Mouse (Mus musculus) embryonic stem cell, embryonic (primary cell): Measurements from ENCODE around the gene Sorl1.

Experiments
- CTCF ChIA-PET, 4 experiments: fragments of 300-600 bp in 2 of 4; fragments of 350-600 bp in 2 of 4; sonication (Branson Sonifier 250); formaldehyde crosslinking; loops; one replicate each; lab custom pipeline; 2022; ENCODE audit warnings: inconsistent platforms in 2 of 4; lab: Charles Lee
- POLR2A ChIA-PET, 4 experiments: fragments of 300-600 bp in 2 of 4; fragments of 350-600 bp in 2 of 4; sonication (Branson Sonifier 250); formaldehyde crosslinking; loops; one replicate each; lab custom pipeline; 2022; ENCODE audit warnings: antibody characterized with exemption in 4 of 4, inconsistent platforms in 1 of 4; lab: Charles Lee

The Sorl1 gene

GRCm38 (mm10) chr9:41940311-41940853 lies 183.7 kb downstream of the Sorl1 start:
- CTCF ChIA-PET, result no interaction called here
- POLR2A ChIA-PET, result interaction anchor here in 3 of 4 experiments (0.5 to 2.3 kb wide), 6 partner anchors 9 to 864 kb away, joined by 3 to 9 read pairs (median 4); no protein-coding TSS in a partner anchor

DNA sequence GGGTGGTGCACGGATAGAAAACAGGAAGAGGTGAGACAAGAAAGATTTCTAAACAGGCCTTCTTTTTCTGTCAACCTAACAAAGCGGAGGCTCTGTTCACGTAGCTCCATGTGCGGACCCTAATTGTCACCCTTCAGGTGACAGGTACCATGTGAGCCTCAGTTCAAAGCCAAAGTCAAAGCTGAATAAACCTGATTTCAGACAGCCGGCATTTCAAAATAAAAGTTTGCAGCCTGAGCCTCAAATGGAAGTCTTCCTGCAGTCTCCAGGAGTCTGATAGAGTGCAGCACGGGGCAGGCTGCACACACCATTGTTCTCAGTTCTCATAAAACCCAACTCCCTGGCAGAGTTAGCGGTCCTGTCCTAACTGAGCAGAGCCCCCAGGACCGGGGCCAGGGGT lies 185.6 kb downstream of the Sorl1 start:
- ChIA-PET CTCF (interaction anchor here in 1 of 4 experiments (1.1 kb wide), 1 partner anchor 15 kb away, joined by 3 read pairs; no protein-coding TSS in a partner anchor), POLR2A (interaction anchor here in 1 of 4 experiments (0.7 kb wide), 1 partner anchor 585 kb away, joined by 4 read pairs; no protein-coding TSS in a partner anchor)

GRCm38 (mm10) chr9:41937967-41938348 lies 186.1 kb downstream of the Sorl1 start:
- ChIA-PET CTCF (interaction anchor here in 1 of 4 experiments (1.1 kb wide), 1 partner anchor 16 kb away, joined by 3 read pairs; no protein-coding TSS in a partner anchor), POLR2A (no interaction called here)

- POLR2A ChIA-PET, result interaction anchor here in 1 of 4 experiments (0.7 kb wide), 1 partner anchor 10 kb away, joined by 3 read pairs; no protein-coding TSS in a partner anchor
Measured at GRCm38 (mm10) chr9:41937341-41937966, 186.6 kb downstream of the Sorl1 start.

GRCm38 (mm10) chr9:41936598-41936997 lies 187.5 kb downstream of the Sorl1 start:
- POLR2A ChIA-PET, result interaction anchor here in 1 of 4 experiments (2.4 to 3.5 kb wide), 2 partner anchors 14 to 200 kb away, joined by 18 to 22 read pairs; no protein-coding TSS in a partner anchor
- CTCF ChIA-PET, result no interaction called here

More at GRCm38 (mm10) chr9:41937341-41937966, 186.6 kb downstream of the Sorl1 start:
- CTCF ChIA-PET, result interaction anchor here in 1 of 4 experiments (1.1 kb wide), 1 partner anchor 16 kb away, joined by 3 read pairs; no protein-coding TSS in a partner anchor

GRCm38 (mm10) chr9:41935979-41936378 lies 188.1 kb downstream of the Sorl1 start:
- CTCF ChIA-PET, result no interaction called here
- POLR2A ChIA-PET, result interaction anchor here in 3 of 4 experiments (0.5 to 3.5 kb wide), 13 partner anchors 12 to 1684 kb away, joined by 3 to 22 read pairs (median 4); no protein-coding TSS in a partner anchor

- ChIA-PET CTCF (no interaction called here), POLR2A (interaction anchor here in 2 of 4 experiments (0.6 to 3.5 kb wide), 22 partner anchors 11 to 1683 kb away, joined by 3 to 22 read pairs (median 4); no protein-coding TSS in a partner anchor)
Measured at GRCm38 (mm10) chr9:41935373-41935971, 188.6 kb downstream of the Sorl1 start.

DNA sequence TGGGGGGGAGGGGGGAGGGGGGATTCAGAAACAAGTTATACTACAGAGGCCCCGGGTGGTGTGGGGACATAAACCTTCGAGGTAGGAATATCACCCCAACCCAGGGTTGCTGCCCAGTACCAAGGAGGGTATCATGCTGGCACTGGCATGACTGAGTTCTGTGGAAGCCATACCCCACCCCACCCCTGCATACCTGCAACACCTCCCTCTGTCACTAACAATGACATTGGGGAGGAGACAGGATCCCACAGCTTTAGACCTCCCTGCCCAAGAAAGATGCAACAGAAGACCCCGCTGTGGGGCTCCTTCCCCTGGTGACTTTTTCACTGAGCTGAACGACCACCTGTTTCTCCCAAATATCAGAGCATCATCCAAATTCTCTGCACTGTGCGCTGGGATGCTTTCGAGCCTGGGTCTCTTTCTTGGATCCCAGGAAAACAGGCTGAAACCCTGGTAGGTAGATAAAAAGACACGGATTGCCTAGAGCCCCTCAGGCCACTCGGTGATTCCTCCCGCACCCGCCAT lies 189.2 kb downstream of the Sorl1 start:
- ChIA-PET POLR2A (interaction anchor here in 2 of 4 experiments (0.6 to 3.5 kb wide), 24 partner anchors 11 to 769 kb away, joined by 3 to 22 read pairs (median 4); no protein-coding TSS in a partner anchor), CTCF (no interaction called here)

DNA sequence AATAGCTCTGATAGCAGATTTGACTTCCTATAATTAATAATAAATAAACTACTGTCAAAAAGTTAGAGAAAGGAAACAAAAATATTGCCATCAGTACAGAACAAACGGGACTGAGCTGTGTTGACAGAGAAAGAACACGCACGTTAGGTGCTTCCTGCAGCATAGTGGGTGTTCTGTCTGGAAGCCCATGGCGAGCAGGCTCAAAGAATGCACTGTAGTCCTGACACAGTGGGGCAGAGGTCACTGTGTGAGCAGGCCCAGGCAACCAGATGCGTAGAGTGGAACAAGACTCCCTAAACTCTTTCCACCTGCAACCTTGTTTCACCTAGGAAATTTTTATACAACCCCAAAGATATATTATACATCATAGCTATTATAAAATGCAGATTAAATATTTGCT lies 194.1 kb downstream of the Sorl1 start:
- POLR2A ChIA-PET, result interaction anchor here in 1 of 4 experiments (1.7 kb wide), 1 partner anchor 15 kb away, joined by 4 read pairs; no protein-coding TSS in a partner anchor
- CTCF ChIA-PET, result no interaction called here

DNA sequence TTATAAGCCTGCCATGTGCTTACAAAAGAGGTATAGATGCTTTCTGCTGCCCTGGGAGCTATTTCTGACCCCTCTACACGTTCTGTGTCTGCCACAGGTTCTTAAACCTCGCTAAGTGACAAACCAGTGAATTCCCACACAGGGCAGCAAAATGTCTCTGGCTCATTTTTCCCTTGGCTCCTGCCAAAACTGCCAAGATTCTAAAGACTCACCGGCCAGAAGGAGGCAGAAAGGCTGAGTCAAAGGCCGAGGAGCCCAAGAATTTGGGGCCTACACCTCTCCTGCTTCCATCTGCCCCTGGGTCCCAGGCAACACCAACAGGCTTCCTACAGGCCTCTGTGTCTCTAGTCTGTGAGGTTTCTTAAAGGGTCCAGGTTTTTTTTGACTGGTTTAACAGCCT lies 198.4 kb downstream of the Sorl1 start:
- POLR2A ChIA-PET, result interaction anchor here in 1 of 4 experiments (0.5 to 0.6 kb wide), 2 partner anchors 29 to 34 kb away, joined by 3 to 6 read pairs; no protein-coding TSS in a partner anchor
- CTCF ChIA-PET, result interaction anchor here in 1 of 4 experiments (1.1 kb wide), 1 partner anchor 11 kb away, joined by 3 read pairs; no protein-coding TSS in a partner anchor

DNA sequence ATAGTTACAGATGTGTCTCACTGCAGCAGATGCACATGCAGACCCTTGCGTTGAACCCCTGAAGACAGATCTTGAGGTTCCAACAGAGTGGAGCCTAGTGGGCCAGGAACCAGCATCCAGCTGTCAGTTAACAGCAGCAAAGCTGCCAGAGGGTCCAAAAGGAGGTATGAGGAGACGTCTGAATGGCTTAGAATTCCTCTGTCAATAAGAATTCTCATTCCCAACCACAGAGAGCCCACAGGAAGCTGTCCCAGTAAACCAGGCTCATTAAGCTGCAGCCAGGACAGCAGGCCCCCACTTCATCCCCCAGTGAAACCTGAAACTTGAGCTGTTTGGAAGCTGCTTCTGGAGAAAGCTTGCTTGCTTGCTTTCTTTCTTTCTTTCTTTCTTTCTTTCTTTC lies 200.0 kb downstream of the Sorl1 start:
- ChIA-PET POLR2A (interaction anchor here in 2 of 4 experiments (0.6 to 1.0 kb wide), 2 partner anchors 12 to 295 kb away, joined by 3 read pairs; no protein-coding TSS in a partner anchor), CTCF (no interaction called here)

- CTCF ChIA-PET, result interaction anchor here in 1 of 4 experiments (0.6 kb wide), 1 partner anchor 715 kb away, joined by 3 read pairs; no protein-coding TSS in a partner anchor
- POLR2A ChIA-PET, result interaction anchor here in 3 of 4 experiments (0.5 to 2.0 kb wide), 8 partner anchors 11 to 451 kb away, joined by 3 to 6 read pairs (median 4); no protein-coding TSS in a partner anchor
Measured at GRCm38 (mm10) chr9:41922416-41922815, 201.7 kb downstream of the Sorl1 start.

DNA sequence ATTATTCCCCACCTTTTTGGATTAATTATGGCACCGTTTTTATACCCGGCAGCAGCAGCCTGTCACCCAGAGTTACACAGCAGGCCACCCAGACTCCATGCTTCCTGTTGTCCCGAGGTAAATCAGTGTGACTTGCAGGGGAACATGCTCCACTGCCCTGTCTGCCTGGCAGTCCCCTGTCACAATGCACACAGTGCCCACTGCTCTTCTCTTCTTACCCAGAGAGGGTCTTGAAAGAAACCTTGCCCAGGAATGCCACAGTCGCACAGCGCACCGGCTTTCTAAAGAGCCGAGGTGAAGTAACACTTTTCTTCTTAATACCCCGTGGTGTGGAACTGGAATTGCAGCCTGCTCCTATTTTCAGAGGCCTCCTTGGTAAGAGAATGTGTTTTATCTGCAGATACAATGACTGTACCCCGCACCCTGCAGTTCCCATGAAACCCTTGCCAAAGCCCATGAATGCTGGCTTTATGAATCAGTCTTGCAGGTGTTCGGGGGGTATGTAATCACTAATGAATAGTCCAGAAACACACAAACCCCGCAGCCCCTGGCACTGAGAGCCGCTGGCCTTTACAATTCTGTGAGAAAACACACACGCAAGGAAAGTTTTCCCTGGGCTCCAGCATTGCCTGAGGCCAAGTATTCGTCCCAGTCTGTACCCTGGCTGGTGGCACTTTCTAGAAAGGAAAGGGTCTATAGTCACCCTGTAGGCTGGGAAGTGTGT lies 205.3 kb downstream of the Sorl1 start:
- CTCF ChIA-PET, result no interaction called here
- POLR2A ChIA-PET, result interaction anchor here in 2 of 4 experiments (0.7 to 1.2 kb wide), 2 partner anchors 16 to 17 kb away, joined by 3 read pairs; no protein-coding TSS in a partner anchor

DNA sequence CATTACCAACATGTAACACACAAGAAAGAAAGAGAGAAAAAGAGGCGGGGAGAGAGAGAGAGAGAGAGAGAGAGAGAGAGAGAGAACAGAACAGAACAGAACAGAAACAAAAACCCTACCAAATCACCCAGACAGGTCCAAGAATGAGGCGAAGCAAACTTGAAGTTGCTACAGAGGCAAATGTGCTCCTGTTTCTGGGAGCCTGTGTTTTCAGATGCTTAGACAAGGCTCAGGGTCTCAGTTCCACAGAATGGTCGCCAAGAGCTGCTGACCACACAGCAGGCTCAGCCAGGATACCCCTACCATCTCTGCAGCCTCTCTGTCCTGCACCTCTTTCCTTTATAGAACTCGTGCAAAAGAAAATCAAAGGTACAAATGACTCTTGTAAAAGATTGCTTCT lies 205.9 kb downstream of the Sorl1 start:
- CTCF ChIA-PET, result no interaction called here
- POLR2A ChIA-PET, result interaction anchor here in 1 of 4 experiments (0.7 kb wide), 1 partner anchor 17 kb away, joined by 3 read pairs; no protein-coding TSS in a partner anchor

DNA sequence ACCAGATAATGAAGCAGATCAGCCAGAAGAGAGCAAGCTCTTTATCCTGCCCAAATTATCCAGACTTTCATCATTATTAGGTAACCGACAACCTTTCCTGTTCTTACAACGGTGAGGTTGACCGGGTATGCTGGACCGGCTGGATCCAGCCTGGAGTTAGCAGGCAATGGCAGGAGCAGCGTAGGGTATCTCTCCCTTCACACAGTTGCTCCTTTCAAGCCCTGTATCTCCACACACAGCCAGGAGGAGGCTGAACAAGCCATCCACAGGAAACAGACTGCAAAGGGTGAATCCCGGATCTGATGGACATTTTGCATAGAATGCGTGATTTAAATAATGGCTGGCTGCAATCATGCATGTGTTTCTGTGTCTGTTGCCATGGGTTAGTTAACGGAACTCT lies 208.5 kb downstream of the Sorl1 start:
- ChIA-PET POLR2A (interaction anchor here in 2 of 4 experiments (0.8 to 3.1 kb wide), 8 partner anchors 11 to 38 kb away, joined by 3 to 14 read pairs (median 4); no protein-coding TSS in a partner anchor), CTCF (interaction anchor here in 3 of 4 experiments (0.6 to 1.1 kb wide), 5 partner anchors 11 to 441 kb away, joined by 3 to 4 read pairs (median 3); no protein-coding TSS in a partner anchor)
